Mouse (Mus musculus): ENCODE measurements around the gene Zfp644. TPM values are rescaled to one million over a fixed set of nuclear protein-coding genes. Genes with fewer than 3 reads are reported as not detected.
"Not testable (repeated sequence)": the region's sequence is repeated elsewhere in the genome, so short reads cannot be mapped to it uniquely, and the experiment has no call there.

The Zfp644 gene
- total RNA-seq, 1 experiment from 2014 or later: 141 TPM

GRCm38 (mm10) chr5:106678823-106679222 is 18.3 kb downstream of the Zfp644 start:
- ATAC-seq (replicated peaks in 1 of 2; ENCODE audit: insufficient read depth in 1 of 2, low FRiP score in 2 of 2, low TSS enrichment in 1 of 2, low read depth in 1 of 2, poor library complexity in 2 of 2, severe bottlenecking in 2 of 2): not testable (repeated sequence)

DNA sequence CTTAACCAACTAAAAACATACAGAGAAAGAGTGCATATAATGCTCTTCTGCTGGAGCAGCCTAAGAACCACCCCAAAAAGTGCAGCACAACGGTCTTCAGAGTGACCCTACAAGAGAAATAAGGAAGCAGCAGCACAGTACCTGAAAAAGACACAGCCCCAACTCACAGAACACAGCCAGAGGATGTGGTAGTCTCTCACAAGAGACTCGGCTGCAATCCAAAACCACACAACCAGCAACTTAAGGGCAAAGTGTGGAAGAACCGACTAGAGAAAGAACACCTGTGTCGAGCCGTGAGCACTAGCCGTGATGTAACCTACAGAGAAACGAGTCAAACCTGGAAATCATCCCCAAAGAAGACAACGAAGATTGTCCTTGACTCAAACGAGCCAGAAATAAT is 20.3 kb downstream of the Zfp644 start:
- ATAC-seq (replicated peaks in 1 of 2; ENCODE audit: insufficient read depth in 1 of 2, low FRiP score in 2 of 2, low TSS enrichment in 1 of 2, low read depth in 1 of 2, poor library complexity in 2 of 2, severe bottlenecking in 2 of 2): peak; percentile 57 to 72

- ATAC-seq (replicated peaks in 1 of 2; ENCODE audit: insufficient read depth in 1 of 2, low FRiP score in 2 of 2, low TSS enrichment in 1 of 2, low read depth in 1 of 2, poor library complexity in 2 of 2, severe bottlenecking in 2 of 2): no peak
Observed at GRCm38 (mm10) chr5:106672597-106672996, 24.5 kb downstream of the Zfp644 start.

DNA sequence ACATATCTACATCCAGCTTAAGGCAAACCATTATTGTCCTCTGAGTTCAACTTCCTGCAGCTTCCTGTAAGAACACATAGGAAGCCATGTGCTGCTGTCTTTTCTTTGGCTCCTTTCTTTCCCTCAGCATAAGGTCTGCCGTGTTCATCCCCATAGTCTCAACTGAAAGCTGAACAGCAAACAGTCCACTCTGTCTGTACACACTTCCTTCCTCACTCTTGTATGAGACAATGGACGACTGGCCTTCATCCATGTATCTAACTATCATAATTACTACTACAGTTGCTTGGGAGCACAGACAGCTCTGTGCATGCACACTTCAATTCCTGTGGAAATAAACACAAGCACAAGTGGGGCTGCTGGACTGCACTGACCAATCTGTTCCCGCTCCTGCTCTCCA is 25.2 kb downstream of the Zfp644 start:
- no peak for ATAC-seq (replicated peaks in 1 of 2; ENCODE audit: insufficient read depth in 1 of 2, low FRiP score in 2 of 2, low TSS enrichment in 1 of 2, low read depth in 1 of 2, poor library complexity in 2 of 2, severe bottlenecking in 2 of 2)

DNA sequence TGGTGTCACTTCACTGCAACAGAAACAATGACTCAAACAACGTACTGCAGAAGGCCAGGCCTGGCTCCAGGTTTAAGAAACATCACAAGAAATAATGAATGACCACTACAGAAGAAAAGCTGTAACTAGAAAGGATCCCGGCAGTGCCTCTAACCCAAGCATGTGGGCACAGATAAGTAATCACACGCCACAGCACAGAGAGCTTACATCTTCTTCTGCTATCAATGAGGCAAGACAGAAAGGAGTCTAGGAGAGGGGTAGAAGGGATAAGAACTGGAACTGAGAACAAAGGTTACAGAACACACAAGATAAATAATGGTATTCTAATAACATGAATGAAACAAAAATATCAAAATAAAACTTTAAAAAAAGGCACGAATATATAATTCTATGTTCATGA is 32.2 kb downstream of the Zfp644 start:
- no peak for ATAC-seq (replicated peaks in 1 of 2; ENCODE audit: insufficient read depth in 1 of 2, low FRiP score in 2 of 2, low TSS enrichment in 1 of 2, low read depth in 1 of 2, poor library complexity in 2 of 2, severe bottlenecking in 2 of 2)

DNA sequence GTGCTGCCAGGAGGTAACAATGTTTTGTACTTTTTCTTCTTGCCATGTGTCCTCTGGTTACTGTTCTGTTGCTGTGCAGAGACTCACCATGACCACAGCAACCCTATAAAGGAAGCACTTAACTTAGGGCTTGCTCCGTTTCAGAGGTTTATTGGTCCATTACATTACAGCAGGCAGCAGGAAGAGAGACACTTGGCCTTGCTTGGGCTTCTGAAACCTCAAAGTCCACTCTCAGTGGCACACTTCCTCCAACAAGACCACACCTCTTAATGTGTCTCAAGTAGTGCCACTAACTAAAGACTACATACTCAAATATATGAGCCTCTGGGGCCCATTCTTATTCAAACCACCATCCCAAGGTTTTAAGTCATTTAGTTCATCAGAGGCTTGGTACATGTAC is 36.2 kb downstream of the Zfp644 start:
- no peak for ATAC-seq (replicated peaks in 1 of 2; ENCODE audit: insufficient read depth in 1 of 2, low FRiP score in 2 of 2, low TSS enrichment in 1 of 2, low read depth in 1 of 2, poor library complexity in 2 of 2, severe bottlenecking in 2 of 2)

GRCm38 (mm10) chr5:106652790-106653328 is 44.2 kb downstream of the Zfp644 start:
- ATAC-seq (replicated peaks in 1 of 2; ENCODE audit: insufficient read depth in 1 of 2, low FRiP score in 2 of 2, low TSS enrichment in 1 of 2, low read depth in 1 of 2, poor library complexity in 2 of 2, severe bottlenecking in 2 of 2): no peak

DNA sequence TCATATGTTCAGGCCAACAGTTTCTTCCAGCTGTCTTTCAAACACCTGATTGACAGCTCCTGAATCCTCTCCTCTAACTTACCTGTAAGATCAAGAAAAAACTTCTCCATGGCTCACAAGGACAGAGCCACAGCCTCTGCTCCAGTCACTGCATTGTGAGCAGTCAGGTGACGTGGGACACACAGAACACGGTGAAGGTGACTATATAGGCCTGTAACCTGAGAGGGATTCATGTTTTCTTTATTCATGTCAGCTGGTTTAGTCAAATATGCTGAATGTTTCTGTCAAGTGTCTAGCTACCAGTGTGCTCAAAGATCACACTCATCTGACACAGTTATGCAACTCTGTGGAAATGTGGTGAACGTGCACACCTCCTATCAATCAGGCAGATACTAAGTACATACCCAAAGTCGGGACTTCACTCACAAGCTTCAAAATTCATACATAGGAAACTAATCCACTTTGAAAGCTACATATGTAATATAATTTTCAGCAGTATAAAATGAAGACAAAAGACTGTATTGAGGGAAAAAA is 44.8 kb downstream of the Zfp644 start:
- no peak for ATAC-seq (replicated peaks in 1 of 2; ENCODE audit: insufficient read depth in 1 of 2, low FRiP score in 2 of 2, low TSS enrichment in 1 of 2, low read depth in 1 of 2, poor library complexity in 2 of 2, severe bottlenecking in 2 of 2)

GRCm38 (mm10) chr5:106649995-106650394 is 47.1 kb downstream of the Zfp644 start:
- ATAC-seq (replicated peaks in 1 of 2; ENCODE audit: insufficient read depth in 1 of 2, low FRiP score in 2 of 2, low TSS enrichment in 1 of 2, low read depth in 1 of 2, poor library complexity in 2 of 2, severe bottlenecking in 2 of 2): peak; percentile 17 to 39; a peak in 1 of 4 replicates

DNA sequence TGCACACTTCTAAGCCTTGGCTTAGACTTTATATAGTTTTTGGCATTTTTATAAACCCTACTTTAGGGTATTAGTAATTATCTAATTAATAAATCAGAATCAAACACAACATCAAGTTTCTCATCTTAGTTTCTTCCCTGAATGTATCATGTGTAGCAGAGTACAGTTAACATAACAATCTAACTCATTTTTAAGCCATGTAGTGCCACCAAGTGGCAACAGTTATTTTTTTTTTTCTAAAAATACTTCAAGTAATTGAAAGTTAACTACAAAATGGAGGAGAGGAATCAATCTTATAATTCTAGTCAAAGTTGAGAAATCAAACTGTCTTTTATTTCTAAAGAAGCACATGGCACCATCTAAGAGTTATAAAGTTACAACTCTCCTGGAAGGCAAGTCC is 47.6 kb downstream of the Zfp644 start:
- no peak for ATAC-seq (replicated peaks in 1 of 2; ENCODE audit: insufficient read depth in 1 of 2, low FRiP score in 2 of 2, low TSS enrichment in 1 of 2, low read depth in 1 of 2, poor library complexity in 2 of 2, severe bottlenecking in 2 of 2)

DNA sequence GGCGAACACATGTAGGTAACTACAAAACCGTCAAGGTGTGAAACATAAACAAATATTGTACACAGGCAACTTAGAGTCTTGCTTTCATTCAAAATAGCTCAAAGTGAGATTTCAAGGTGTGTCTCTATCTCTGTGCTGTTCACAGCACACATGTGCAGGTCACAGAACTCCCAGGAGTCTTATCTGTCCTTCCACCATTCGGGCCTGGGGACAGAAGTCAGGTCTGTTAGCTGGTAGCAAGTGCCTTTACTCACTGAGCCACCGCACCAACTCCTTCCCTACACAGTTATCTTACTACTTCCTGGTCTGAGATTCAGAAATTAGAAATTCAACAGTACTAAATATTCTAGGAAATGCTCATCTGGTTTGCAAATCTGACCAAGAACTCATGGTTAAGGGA is 53.7 kb downstream of the Zfp644 start:
- ATAC-seq (replicated peaks in 1 of 2; ENCODE audit: insufficient read depth in 1 of 2, low FRiP score in 2 of 2, low TSS enrichment in 1 of 2, low read depth in 1 of 2, poor library complexity in 2 of 2, severe bottlenecking in 2 of 2): no peak

DNA sequence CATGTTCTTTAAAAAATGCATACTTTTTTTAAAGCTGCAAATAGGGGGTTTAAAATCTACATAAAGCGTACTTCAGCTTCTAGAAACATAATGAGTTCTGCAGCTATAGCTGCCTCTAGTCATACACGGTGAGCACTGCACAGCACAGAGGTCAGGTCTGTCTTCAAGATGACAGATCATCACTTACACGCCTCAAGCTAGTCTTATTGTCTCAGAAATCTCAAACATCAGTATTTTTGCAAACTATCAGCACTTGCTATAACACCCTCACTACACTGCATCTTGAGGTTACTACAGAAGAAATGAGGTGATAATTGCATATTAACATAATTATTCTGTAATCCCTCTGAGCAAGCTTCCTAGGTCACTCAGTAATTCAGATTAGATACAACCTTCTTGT is 55.2 kb downstream of the Zfp644 start:
- no peak for ATAC-seq (replicated peaks in 1 of 2; ENCODE audit: insufficient read depth in 1 of 2, low FRiP score in 2 of 2, low TSS enrichment in 1 of 2, low read depth in 1 of 2, poor library complexity in 2 of 2, severe bottlenecking in 2 of 2)

GRCm38 (mm10) chr5:106640235-106640809 is 56.8 kb downstream of the Zfp644 start:
- ATAC-seq (replicated peaks in 1 of 2; ENCODE audit: insufficient read depth in 1 of 2, low FRiP score in 2 of 2, low TSS enrichment in 1 of 2, low read depth in 1 of 2, poor library complexity in 2 of 2, severe bottlenecking in 2 of 2): no peak

DNA sequence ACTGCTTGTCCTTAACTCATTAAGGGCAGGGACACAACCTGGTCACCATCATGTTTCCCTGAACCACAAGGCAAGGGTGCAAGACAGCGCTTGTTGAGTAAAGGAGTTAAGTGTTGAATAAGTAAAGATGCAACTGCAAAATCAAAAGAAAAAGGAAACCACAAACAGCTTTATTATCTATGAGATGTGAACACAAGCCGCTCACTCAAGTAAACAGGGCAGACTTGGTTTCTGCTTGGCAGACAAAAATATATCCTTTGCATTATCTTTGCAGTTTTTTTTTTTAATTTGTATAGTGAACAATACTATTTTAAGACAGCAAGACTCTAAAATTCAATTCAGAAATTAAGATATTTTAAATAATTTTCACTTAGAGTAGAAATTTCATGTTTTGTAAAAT is 57.5 kb downstream of the Zfp644 start:
- no peak for ATAC-seq (replicated peaks in 1 of 2; ENCODE audit: insufficient read depth in 1 of 2, low FRiP score in 2 of 2, low TSS enrichment in 1 of 2, low read depth in 1 of 2, poor library complexity in 2 of 2, severe bottlenecking in 2 of 2)

DNA sequence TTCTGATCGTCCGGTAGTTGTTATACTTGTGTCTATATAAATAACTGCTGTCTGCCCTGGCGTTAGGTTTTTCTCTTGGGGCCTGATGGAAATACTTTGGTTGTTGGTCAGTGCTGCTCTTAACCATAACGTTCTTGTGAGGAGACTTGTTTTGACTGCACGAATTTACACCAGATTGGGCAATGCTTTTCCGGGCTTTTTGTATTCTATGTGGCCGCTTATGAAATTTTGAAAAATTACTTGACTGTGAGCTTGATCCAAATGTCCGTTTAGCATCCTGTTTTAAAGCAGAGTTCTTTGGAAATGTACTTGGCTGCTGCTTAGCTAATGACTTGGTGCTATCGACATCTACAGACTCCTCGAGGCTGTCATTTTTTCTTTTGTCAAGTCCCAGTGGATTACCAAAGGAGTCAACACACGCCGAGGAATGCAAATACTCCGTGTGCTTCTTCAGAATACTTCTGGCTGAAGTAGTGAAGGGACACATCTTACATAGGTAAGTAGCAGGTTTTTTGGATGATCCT is 60.6 kb downstream of the Zfp644 start:
- no peak for ATAC-seq (replicated peaks in 1 of 2; ENCODE audit: insufficient read depth in 1 of 2, low FRiP score in 2 of 2, low TSS enrichment in 1 of 2, low read depth in 1 of 2, poor library complexity in 2 of 2, severe bottlenecking in 2 of 2)

DNA sequence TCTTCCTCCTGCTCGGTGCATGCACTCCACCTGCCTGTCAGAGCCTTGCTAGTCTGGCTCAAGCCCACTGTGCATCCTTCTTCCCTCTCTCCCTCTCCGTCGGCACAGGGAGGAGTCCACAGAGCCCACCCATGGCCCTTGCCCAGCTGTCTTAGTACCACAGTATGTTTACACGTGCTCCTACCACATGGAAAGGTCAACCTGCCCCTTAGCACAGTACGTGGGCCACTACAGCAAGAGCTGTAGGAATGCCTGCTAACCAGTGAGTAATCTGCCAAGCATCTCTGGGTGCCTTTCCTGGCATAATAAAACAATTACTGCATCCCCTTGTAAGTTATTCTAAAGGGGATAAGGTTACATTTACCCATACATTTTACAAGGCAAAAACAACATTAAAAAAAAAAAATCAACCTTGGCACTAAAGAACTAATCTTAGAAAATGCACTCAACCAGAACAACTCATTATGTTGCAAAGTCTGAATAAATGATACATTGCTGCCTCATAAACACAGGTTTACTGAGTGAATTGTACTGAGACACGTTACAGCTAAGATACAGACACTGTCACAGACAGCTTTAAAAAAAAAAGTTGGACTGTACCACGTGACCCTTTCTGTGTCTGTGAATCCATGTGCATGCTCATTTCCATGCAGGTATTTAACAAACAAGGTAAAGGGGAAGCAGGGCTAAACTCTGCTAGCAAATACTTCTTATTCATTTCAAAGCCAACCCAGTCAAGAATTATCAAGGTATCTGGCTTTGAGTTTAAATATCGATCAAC is 68.5 kb downstream of the Zfp644 start:
- no peak for ATAC-seq (replicated peaks in 1 of 2; ENCODE audit: insufficient read depth in 1 of 2, low FRiP score in 2 of 2, low TSS enrichment in 1 of 2, low read depth in 1 of 2, poor library complexity in 2 of 2, severe bottlenecking in 2 of 2)

- no peak for ATAC-seq (replicated peaks in 1 of 2; ENCODE audit: insufficient read depth in 1 of 2, low FRiP score in 2 of 2, low TSS enrichment in 1 of 2, low read depth in 1 of 2, poor library complexity in 2 of 2, severe bottlenecking in 2 of 2)
Observed at GRCm38 (mm10) chr5:106623337-106623736, 73.8 kb downstream of the Zfp644 start.

DNA sequence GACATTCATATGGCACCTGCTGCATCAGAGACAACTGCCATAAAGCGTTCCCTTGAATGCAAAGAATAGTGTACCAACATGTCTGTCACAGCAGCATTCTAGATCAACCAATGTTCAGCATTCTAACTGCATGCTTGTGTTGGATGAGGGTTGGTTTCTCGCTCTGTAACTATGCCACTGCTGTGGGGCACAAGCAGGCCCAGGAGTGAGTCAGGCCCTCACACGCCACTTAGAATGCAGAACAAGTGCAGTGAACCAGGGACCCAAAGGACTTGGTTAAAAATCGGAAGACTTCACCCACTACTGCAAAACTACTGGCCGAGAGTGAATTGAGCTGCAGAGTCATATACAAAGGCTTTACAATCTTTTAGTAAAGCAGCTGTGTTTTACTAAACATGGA is 74.9 kb downstream of the Zfp644 start:
- no peak for ATAC-seq (replicated peaks in 1 of 2; ENCODE audit: insufficient read depth in 1 of 2, low FRiP score in 2 of 2, low TSS enrichment in 1 of 2, low read depth in 1 of 2, poor library complexity in 2 of 2, severe bottlenecking in 2 of 2)
